Mouse (Mus musculus) heart, postnatal 0 days (tissue): ENCODE measurements around the gene Med13l. TPM values are rescaled to one million over a fixed set of nuclear protein-coding genes. Genes with fewer than 3 reads are reported as not detected.

ENCODE experiments used
- ATAC-seq: fragments of 200-750 bp; cut with Nextera tagmentation; 2 replicates; pipeline ENCODE4 v1.8.0; 2017; ENCODE audit warnings: low read depth, moderate number of reproducible peaks, moderate library complexity; ENCODE audit not compliant: insufficient read depth
- DNase-seq: peaks from one replicate; pipeline ENCODE4 v3.0.0-alpha.2; 2016; ENCODE audit warnings: low spot score
- H3K27ac ChIP-seq: fragments of 300-500 bp; sonication (generic); 2 replicates; pipeline ENCODE4 v1.5.1; 2014; ENCODE audit warnings: low read depth, mild to moderate bottlenecking
- H3K27me3 ChIP-seq: fragments of 300-500 bp; sonication (generic); 2 replicates; pipeline ENCODE4 v1.6.1; 2014; ENCODE audit warnings: low read length, mixed read lengths; ENCODE audit not compliant: control insufficient read depth, insufficient read depth
- H3K36me3 ChIP-seq: fragments of 300-500 bp; sonication (generic); replicated peaks from 2 replicates; pipeline ENCODE4 v1.6.1; 2014; ENCODE audit warnings: low read length, mixed read lengths; ENCODE audit not compliant: control insufficient read depth, insufficient read depth
- H3K4me1 ChIP-seq: fragments of 300-500 bp; sonication (generic); 2 replicates; pipeline ENCODE4 v1.6.1; 2014; ENCODE audit warnings: antibody characterized with exemption; ENCODE audit not compliant: control insufficient read depth, insufficient read depth
- H3K4me2 ChIP-seq: fragments of 300-500 bp; sonication (generic); 2 replicates; pipeline ENCODE4 v1.6.1; 2014; ENCODE audit warnings: low read depth, mild to moderate bottlenecking, low read length, moderate library complexity
- H3K4me3 ChIP-seq: fragments of 300-500 bp; sonication (generic); 2 replicates; pipeline ENCODE4 v1.5.1; 2014; ENCODE audit warnings: low read depth, low read length
- H3K9ac ChIP-seq: fragments of 300-500 bp; sonication (generic); replicated peaks from 2 replicates; pipeline ENCODE4 v1.6.1; 2014; ENCODE audit warnings: low read depth, low read length, mixed read lengths
- H3K9me3 ChIP-seq: fragments of 300-500 bp; sonication (generic); replicated peaks from 2 replicates; pipeline ENCODE4 v1.6.1; 2016; ENCODE audit warnings: low read length; ENCODE audit not compliant: control insufficient read depth
- CTCF ChIP-seq: IDR thresholded peaks from 2 replicates; pipeline ENCODE4 v1.5.1; 2016; ENCODE audit warnings: antibody characterized with exemption, control low read depth, low read depth
- EP300 ChIP-seq: IDR thresholded peaks from 2 replicates; pipeline ENCODE4 v1.6.1; 2016; ENCODE audit warnings: antibody characterized with exemption, low read depth
- WGBS: fragments of 180-500 bp; shearing (Covaris S2); extraction: QIAGEN DNeasy Blood & Tissue Kit; methylation state at CpG from one replicate; pipeline ENCODE4 v1.1.7; 2014; 5-methylcytosine and 5-hydroxymethylcytosine counted together
- polyA plus RNA-seq: library from polyadenylated mRNA; unstranded; fragments of >200 nt; fragmentation: Nextera tagmentation; extraction: Ambion mirVana; gene quantifications from 2 replicates; pipeline ENCODE4 v1.2.1, GENCODE M21; 2015
- total RNA-seq: library from RNA; depleted of rRNA; stranded (reverse); fragments of >200 nt; gene quantifications from 2 replicates; pipeline ENCODE4 v1.2.3, GENCODE M21; 2014; ENCODE audit warnings: low replicate concordance

The Med13l gene
- total and polyA plus RNA-seq, 2 experiments from 2014 or later: 5.2 to 11.4 TPM

GRCm38 (mm10) chr5:118704960-118705359 is 144.5 kb downstream of the Med13l start:
- no peak for TF ChIP-seq CTCF
- TF ChIP-seq EP300: no peak
- H3K4me1 ChIP-seq: peaks cover 34% of the 10 kb centered on the region

GRCm38 (mm10) chr5:118706009-118706408 is 145.5 kb downstream of the Med13l start:
- Histone ChIP-seq H3K4me2 (no peak overlapping the region), H3K36me3 (no peaks in the 10 kb centered on the region), H3K27me3 (no peaks in the 10 kb centered on the region), H3K9me3 (no peaks in the 10 kb centered on the region), H3K4me3 (no peak overlapping the region), H3K27ac (no peak overlapping the region), H3K4me1 (peaks cover 33% of the 10 kb centered on the region), H3K9ac (no peak overlapping the region)
- TF ChIP-seq EP300 (no peak), CTCF (no peak)
- no peak for ATAC-seq
- no peak for DNase-seq
- 60% methylated on average over 6 of the region's 6 CpGs for WGBS

More at GRCm38 (mm10) chr5:118704960-118705359, 144.5 kb downstream of the Med13l start:
- no peaks in the 10 kb centered on the region for H3K27me3 ChIP-seq
- no peak for DNase-seq
- no peak overlapping the region for H3K4me3 ChIP-seq
- H3K36me3 ChIP-seq: no peaks in the 10 kb centered on the region
- no peak overlapping the region for H3K9ac ChIP-seq
- WGBS: 73% methylated on average over 9 of the region's 9 CpGs
- no peak overlapping the region for H3K27ac ChIP-seq
- ATAC-seq: no peak
- no peaks in the 10 kb centered on the region for H3K9me3 ChIP-seq
- no peak overlapping the region for H3K4me2 ChIP-seq

GRCm38 (mm10) chr5:118706414-118706813 is 145.9 kb downstream of the Med13l start:
- H3K4me2 ChIP-seq: no peak overlapping the region
- no peak overlapping the region for H3K27ac ChIP-seq
- no peak for TF ChIP-seq EP300
- TF ChIP-seq CTCF: no peak
- no peaks in the 10 kb centered on the region for H3K36me3 ChIP-seq
- H3K9me3 ChIP-seq: no peaks in the 10 kb centered on the region
- no peak overlapping the region for H3K9ac ChIP-seq
- H3K27me3 ChIP-seq: no peaks in the 10 kb centered on the region
- DNase-seq: no peak
- H3K4me3 ChIP-seq: no peak overlapping the region
- 77% methylated on average over 3 of the region's 3 CpGs for WGBS
- peaks cover 29% of the 10 kb centered on the region for H3K4me1 ChIP-seq
- no peak for ATAC-seq

- Histone ChIP-seq H3K9ac (no peak overlapping the region), H3K4me3 (no peak overlapping the region), H3K36me3 (no peaks in the 10 kb centered on the region), H3K27ac (no peak overlapping the region), H3K9me3 (no peaks in the 10 kb centered on the region), H3K4me2 (no peak overlapping the region), H3K4me1 (peaks cover 23% of the 10 kb centered on the region; the same call in 1 of the 2 replicates), H3K27me3 (no peaks in the 10 kb centered on the region)
- DNase-seq: no peak
- no peak for ATAC-seq
- 52% methylated on average over 5 of the region's 5 CpGs for WGBS
- TF ChIP-seq EP300 (no peak), CTCF (no peak)
These were observed 147.0 kb downstream of the Med13l start for GRCm38 (mm10) chr5:118707501-118707900.

- H3K27ac ChIP-seq: no peak overlapping the region
- no peaks in the 10 kb centered on the region for H3K9me3 ChIP-seq
- WGBS: 71% methylated on average over 16 of the region's 16 CpGs
- DNase-seq (peak; percentile 41), ATAC-seq (no peak)
- H3K4me3 ChIP-seq: no peak overlapping the region
- peaks cover 15% of the 10 kb centered on the region; the same call in 1 of the 2 replicates for H3K4me1 ChIP-seq
- H3K9ac ChIP-seq: no peak overlapping the region
- H3K36me3 ChIP-seq: no peaks in the 10 kb centered on the region
- no peak overlapping the region for H3K4me2 ChIP-seq
- H3K27me3 ChIP-seq: no peaks in the 10 kb centered on the region
- TF ChIP-seq EP300 (no peak), CTCF (peak; percentile 79)
These were observed 147.9 kb downstream of the Med13l start for GRCm38 (mm10) chr5:118708215-118708949.
